Mouse (Mus musculus) cortical plate, adult 2 months (tissue): Measurements from ENCODE around the gene Gm29797.

Experiments
- CTCF ChIP-seq: fragments of 200-500 bp; IDR thresholded peaks from 2 replicates; pipeline ENCODE4 v1.5.1; 2011; ENCODE audit warnings: mild to moderate bottlenecking, control low read depth, low read length; ENCODE audit not compliant: insufficient read depth; ENCODE audit errors: extremely low read depth
- POLR2A ChIP-seq: fragments of 200-500 bp; IDR thresholded peaks from 2 replicates; pipeline ENCODE4 v1.6.1; 2011; ENCODE audit warnings: mild to moderate bottlenecking, low read length, control low read depth; ENCODE audit not compliant: insufficient read depth; ENCODE audit errors: extremely low read depth

GRCm38 (mm10) chr2:181659609-181660055 is 2.8 kb downstream of the Gm29797 start:
- TF ChIP-seq CTCF: peak; percentile 74
- no peak for TF ChIP-seq POLR2A
